Mouse (Mus musculus) embryonic fibroblast, embryonic 13.5 days (primary cell): ENCODE measurements around the gene Ccdc116.

Source experiments
- CTCF ChIP-seq: IDR thresholded peaks from 2 replicates; pipeline ENCODE4 v1.5.1; 2011; ENCODE audit warnings: mild to moderate bottlenecking, control low read depth, low read length, moderate library complexity, borderline replicate concordance; ENCODE audit not compliant: insufficient read depth
- POLR2A ChIP-seq: IDR thresholded peaks from 2 replicates; pipeline ENCODE4 v1.6.1; 2011; ENCODE audit warnings: low read depth, mild to moderate bottlenecking, control low read depth, low read length, moderate library complexity

- TF ChIP-seq CTCF (0 out of 2 replicates have a peak, but pooled peaks have one; percentile 13), POLR2A (peak; percentile 60)
These were observed at the start of gene Ccdc116 for GRCm38 (mm10) chr16:17146772-17147235.
